Mouse (Mus musculus) neutrophil, adult 5-6 weeks (primary cell): ENCODE results near the gene Enah. TPM values are rescaled to one million over a fixed set of nuclear protein-coding genes. Genes with fewer than 3 reads are reported as not detected.

Source experiments
- ATAC-seq: fragments of 151-379, 151-347 bp; 2 replicates; pipeline ENCODE4 v1.8.0; 2017; ENCODE audit warnings: mild to moderate bottlenecking, moderate TSS enrichment; ENCODE audit not compliant: insufficient number of reproducible peaks, poor library complexity, low FRiP score, severe bottlenecking; ENCODE audit errors: extremely low read depth
- total RNA-seq: library from RNA; stranded (forward); fragments of 200-1000 nt; gene quantifications from 2 replicates; pipeline ENCODE4 v1.2.3, GENCODE M21; 2017

The Enah gene
- total RNA-seq, 1 experiment from 2014 or later = 0.93 TPM

DNA sequence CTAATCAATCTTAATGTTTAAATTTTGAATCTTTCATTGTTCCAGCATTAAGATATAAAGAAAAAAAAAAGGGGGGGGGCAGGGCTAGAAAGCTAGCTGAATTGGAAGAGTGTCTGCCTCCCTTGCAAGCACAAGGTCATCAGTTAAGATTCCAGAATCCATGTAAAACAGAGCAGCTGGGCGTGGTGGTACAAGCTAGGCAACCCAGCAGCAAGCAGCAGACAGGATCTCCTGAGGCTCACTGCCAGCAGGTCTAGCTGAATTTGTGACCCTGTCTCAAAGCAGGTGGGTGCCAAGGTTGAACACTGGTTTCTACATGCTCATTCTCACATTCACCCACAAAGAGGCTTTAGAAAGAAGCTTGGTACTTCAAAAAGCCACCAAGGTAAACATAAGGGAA is 118.9 kb downstream of the Enah start:
- ATAC-seq = no peak

DNA sequence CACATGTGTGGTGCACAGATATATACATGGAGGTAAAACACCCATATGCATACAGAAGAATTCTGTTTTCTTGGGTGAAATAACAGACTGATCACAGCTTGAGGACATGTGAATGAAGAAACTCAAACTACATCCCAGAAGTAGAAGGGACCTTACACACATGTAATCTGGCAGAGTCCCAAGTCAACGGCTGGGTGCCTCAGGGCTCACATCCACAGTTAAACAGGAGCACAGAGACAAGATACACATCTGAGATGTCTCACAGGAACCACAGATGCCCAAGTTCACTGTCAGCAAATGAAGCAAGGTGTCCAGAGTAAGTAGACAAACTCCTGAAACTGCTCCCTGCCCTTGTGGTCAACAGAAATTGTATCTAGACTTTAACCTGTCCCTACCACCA is 120.8 kb downstream of the Enah start:
- no peak for ATAC-seq

DNA sequence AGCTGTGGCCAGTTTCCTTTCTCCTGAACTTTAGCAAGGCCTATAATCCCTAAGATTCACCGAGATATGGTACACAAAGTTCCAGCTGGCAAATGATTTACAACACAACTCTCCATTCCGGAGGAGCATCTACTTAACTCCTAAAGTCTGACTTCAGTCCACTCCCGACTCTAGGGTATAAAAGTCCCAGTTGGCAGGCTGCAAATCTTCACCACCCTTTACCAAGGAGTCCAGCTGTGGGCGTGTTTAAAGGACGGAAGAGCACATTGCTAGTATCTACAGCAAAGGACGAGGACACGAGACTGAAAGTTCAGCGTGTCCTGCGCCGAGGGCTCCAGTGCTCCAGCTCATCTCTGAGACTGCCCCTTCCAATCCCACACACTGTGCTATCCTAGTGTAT is 122.8 kb downstream of the Enah start:
- ATAC-seq = no peak

DNA sequence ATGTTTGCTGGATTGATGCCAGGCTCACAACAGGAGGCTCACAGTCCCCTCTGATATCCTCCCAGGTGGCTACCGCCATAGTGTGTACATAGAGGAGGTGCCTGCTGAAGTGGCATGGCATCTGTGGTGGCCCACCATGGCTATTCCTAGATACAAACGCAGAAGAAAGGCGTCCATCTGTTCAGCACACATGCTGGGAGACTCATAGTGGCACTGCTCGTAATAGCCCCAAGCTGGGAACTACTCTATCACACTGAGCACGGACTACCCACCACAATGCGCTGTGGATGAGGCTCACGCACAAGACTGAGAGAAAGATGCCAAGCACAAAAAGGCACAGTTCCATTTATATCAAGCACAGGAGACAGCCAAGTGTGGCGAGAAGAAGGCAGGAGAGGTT is 126.1 kb downstream of the Enah start:
- ATAC-seq = no peak

DNA sequence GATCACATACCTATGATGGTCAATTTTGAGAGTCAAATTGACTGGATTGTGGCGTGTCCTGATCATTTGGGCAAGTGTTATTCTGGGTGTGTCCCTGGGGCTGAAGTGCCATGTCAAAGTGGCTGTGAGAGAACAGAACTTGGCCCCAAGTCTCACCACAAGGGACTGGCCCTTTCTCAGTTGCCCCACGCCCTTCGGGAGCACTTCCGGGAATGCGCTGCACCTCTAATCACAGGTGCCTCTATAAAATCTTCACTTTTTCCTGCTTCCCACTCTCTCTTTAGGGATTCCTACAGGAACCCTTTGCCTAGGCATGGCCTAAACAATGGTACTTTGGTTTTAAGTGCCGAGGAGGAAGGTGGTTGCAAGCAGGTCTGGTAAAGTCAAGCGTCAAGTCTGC is 130.1 kb downstream of the Enah start:
- no peak for ATAC-seq

DNA sequence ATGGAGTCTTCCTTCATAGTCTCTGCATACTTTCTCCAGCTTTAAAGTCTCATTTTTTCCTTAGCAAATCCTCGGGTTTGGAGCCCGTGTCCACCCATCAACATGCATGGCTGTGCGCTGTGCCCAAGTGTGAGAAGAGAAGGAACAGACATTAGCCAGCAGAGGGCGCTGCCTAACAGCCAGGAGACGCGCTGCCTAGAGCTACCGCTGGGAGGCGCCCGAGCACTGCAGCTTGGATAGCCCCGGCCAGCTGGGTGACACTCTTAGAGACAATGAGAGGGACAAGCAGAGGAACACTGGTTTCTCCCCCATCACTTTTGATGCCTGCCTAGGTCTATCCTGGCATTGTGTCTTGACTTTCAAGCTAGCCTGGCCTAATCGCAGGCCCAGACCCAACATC is 131.0 kb downstream of the Enah start:
- peak; percentile 98 for ATAC-seq

DNA sequence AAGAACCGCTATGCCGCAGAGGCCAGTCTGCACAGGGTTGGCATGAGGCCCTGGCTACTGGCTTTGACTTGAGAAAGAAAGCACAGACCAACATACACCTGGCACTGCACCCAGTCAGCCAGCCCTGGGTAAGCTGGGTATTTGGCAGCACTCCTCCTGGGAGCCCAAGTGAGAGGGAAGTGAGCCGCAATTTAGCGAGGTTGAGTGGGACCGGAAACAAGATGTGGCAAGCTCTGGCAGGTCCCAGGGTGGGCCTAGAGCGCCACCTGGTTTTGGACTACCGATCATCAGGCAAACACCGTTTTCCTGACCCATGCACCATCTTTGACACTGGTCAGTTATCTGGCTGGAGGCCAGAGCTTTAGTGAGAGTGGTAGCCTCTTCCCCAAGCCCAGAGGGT is 138.3 kb downstream of the Enah start:
- peak; percentile 86 for ATAC-seq

DNA sequence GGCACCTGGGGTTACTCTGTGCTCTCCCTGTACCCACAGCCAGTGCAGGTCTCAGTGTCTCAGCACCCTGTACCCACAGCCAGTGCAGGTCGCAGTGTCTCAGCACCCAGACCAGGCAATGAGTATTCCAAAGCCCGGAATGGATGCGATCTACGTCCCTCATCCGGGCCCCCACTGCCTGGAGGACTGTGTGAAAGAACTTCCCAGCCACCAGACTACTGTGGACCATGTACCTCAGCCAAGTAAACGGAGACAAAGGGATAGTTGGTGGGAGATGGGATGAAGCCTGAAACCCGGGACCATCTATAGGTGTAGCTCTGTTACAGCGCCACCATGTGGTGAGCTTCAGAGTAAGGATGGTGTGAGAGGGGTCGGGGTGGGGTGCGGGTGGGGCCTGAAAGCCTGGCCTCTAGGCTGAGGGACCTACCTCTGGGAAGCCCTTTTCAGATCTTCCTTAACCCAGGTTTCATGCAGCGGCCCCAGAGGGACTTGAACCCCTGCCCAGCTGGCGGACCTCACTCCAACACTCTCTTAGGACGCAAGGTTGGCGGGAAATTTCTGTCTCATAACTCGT is 139.0 kb downstream of the Enah start:
- ATAC-seq = no peak

DNA sequence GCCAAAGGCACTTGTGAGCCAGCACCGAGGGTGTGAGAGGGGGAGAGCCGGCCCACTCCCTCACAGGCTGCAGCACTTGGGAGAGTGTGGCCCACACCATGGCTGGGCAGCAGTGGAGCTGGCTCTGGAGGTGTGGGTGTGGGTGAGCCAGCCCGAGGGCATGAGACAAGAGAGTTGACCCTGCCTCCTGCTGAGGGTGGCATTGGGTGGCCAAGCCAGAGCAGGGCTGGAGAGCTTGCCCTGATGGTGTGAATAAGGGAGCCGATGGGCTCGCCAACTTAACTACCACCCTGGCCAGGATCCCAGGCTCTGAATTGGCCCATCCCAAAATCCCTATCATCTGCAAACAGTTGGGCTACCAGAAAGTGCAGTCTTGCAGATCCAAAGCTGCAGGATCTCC is 141.4 kb downstream of the Enah start:
- ATAC-seq = no peak

DNA sequence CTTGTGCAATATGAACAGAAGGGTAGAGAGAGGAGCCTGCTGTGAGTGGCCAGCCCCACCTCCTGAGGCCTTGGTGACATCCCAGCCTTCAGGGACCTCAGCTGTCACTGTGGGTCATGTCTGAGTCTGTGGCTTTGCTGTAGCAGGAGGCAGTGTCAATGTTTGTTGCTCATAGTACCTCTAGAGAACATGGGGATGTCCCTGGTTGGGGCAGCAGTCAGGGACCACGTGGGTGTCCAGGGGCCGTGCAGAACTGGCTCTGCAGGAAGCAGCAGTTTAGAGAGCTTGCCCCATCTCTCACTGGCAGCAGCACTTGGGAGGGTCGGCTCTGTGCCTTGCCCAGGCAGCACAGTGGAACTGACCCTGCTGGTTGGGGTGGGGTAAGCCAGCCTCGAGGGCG is 142.7 kb downstream of the Enah start:
- peak; percentile 65 for ATAC-seq

DNA sequence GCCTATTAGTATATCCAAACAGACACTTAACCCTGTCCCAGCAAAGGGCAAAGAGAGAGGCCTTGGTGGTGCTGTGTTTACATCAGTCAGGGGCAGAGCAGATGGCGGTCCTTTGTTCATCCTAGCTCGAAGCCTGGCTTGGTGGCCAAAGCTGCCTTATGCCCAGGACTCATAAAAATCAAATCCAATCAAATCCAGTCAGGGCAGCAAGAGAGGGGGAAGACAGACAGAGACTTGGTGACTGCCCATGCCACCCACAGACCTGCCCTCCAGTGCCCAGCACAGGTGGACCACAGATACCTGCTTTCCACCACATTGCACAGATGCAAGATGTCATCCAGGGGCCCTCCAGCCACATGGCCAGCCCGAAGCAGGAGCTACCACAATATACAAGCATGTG is 143.1 kb downstream of the Enah start:
- no peak for ATAC-seq

DNA sequence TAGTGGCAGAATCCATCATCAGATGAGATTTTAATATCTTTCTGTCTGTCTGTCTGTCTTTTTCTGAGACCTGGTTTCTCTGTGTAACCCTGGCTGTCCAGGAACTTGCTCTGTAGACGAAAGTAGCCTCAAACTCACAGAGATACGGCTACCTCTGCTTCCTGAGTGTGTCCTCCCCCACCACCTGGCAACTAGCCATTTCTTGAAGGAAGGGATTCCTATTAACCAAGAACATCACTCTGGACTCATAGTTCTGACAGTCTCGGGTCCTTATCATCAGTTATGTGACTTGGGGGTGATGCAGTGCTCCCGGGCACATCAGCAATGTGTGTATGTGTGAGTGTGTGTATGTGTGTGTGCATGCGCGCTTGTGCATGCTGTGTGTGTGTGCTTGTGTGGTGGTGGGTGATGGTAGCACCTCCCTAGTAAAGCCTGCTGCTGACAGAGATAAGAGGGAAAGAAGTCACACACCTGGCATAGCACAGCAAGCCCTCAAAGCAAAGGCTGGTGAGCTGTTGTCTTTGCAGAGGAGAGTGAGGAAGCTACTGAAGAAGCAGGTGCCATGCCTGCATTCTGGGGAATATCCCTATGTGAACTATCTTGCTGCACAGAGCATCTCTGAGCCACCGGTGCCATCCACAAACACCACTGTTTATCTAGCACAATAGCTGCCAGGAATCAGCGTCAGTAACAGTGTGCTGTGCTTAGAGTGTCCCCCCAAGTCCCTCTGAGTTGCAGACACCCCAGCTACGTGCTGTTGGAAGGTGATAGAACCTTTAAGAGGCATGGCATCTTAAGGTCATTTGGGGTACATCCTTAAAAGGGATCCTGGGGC is 146.5 kb downstream of the Enah start:
- no peak for ATAC-seq

DNA sequence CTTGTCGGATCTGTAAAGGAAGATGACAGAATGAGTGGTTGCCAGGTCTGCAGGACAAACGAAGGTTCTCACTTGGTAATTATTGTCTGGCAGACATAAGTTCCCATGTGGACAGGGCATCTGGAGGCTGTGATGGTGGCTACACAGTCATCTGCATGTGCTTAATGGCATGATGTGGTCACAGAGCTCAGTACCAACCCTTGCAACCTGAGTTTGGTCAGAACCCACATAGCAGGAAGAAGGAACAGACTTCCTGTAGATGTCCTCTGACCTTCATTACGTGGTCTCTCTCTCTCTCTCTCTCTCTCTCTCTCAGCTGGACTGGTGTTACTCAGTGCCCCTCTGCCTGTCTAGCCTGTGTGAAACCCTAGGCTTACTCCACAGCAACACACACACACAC is 147.2 kb downstream of the Enah start:
- ATAC-seq = no peak

DNA sequence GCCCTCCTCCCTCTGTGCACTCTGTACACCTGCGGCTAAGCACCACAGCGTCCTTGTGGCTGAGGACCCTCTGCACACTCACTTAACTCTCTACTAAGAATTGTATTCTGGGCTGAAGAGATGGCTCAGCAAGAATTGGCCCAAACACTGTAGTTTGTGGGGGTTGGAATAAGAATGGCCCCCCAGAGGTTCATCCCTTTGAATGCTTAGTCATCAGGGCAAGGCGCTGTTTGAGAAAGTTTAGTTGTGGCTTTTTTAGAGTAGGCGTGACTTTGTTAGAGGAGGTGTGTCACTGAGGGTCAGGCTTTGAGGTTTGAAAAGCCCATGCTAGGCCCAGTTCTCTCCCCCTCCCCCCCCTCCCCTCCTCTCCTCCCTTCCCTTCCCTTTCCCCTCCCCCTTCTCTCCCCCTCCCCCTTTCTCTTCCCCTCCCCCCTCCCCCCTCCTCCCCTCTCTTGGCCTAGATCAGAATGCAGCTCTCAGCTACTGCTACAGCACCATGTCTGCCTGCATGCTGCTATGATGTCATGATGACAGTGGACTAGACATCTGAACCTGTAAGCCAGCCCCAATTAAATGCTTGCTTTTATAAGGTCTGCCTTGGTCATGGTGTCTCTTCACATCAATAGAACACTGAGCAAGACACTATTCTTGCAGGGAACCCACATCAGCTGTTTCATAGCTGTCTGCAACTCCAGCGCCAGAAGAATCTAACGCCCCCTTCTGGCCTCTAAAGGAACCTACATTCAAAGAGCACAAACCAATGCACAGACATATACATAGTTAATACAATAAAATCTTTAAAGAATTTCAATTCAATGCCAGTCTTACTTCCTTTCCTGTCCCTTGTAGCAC is 153.1 kb downstream of the Enah start:
- peak; percentile 40 for ATAC-seq

DNA sequence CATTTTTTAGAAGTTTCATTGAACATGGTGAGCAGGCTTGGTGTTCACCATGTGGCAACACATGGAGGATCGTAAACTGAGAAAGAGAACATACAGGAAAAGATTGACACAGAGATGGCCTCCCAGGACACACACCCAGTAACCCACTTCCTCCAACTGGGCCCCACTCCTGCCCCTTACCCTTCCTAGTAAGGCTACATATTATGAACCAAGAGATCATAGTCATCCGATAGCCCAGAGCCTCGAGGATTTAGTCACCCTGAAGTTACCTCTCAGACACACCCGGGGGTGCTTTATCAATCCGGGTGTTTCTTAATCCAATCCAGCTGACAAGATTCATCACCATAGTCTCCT is 153.9 kb downstream of the Enah start:
- no peak; the same call in none of the 2 replicates for ATAC-seq

DNA sequence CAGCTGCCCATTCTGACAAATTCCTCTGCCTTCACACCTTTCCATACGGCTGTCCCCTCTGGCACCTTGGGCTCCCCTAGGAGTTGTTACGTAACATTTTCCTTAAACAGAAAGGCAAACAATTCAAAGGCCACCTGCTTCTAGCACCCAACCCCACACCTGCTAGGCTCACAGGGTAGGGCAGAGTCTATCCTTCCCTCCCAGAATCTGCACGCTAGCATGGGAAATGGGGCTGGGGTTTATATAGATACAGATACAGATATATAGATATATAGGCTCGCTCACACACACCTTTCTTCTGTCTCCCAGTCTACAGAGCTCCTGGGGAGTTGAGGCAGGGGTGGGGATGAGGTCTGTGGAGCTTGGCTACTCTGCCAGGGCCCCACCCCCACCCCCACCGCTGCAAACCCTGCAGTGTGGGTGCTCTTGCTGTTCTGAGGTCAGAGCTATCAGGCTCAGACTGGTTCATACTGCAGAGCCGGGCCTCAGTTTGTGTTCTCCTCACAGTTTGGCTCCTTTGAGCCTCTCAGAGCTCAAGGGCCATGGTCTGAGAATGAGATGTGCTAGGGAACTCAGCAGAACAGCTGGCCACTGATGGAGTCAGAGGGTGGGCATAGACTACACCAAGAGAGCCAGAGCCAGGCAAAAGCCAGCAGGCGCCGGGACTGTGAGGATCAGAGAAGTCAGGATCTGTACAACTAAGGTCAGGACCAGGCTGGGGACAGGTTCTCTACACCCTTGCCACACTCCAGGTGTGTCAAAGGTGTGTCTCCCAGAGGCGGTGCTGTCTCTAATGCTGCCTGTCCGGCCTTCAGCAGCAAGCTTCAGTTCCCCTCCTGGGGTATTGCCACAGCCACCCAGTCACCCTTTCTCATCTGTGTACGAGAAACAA is 154.6 kb downstream of the Enah start:
- peak; percentile 23; the same call in 1 of the 2 replicates for ATAC-seq

DNA sequence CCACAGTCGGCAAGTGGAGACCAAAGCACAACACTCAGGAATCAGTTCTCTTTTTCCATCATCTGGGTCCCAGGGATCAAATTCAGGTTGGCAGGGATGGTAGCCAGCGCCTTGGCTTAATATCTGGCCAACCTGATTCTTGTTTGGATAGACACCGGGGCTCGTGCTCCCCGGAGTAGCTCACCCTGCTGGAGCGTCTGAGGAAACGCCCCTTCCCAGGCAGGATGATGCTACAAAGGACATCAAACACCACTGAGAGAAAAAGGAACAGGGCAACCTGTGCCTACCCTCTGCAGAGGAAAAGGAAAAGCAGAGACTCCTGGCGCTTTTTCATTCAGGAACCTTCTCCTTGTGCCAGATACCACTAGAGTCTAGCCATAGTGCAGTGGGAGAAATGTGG is 156.4 kb downstream of the Enah start:
- ATAC-seq = no peak

DNA sequence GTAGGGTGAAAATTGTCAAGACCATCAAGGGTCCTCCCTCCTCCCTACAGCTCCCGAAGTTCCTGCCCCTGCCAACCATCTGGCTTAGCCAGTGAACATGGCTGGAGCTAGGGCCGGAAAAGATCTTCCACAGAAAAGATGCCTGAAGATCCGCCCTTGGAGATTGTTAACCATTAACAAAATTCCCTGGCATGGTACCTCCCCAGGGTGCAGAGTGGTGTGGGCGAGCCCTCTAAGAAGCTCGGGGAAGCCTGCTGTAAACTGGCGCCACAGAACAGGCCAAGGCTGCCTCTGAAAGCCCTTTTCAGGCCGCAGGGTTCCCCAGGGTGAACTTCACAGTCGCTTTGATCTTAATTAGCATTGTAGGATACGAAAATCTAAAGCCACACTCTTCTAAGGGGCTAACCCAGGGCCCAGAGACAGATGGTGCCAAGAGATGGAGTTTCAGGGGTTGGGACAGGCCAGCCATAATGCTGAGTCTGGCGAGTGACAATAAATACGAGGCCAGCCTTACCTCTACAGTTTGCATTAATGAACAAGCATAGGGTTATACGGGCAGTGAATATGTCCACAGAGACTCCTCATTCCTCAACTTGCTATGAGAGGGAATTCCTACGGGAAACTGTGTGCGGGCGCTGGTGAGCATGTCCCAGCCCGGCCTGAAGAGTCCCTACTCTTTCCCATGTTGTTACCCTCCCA is 157.0 kb downstream of the Enah start:
- ATAC-seq = no peak
